Mouse (Mus musculus) T-cell, adult 2 months (primary cell): ENCODE measurements around the gene Ctsc.
"Not testable (repeated sequence)": the region's sequence is repeated elsewhere in the genome, so short reads cannot be mapped to it uniquely, and the experiment has no call there.

Experiments used
- DNase-seq: peaks from one replicate; pipeline ENCODE4 v3.0.0; 2022; ENCODE audit warnings: low spot score

Gene Ctsc

GRCm38 (mm10) chr7:88277858-88278627, at the start of gene Ctsc:
TSS of gene Ctsc (plus strand) at chr7:88278085.
- DNase-seq = peak; percentile 96

DNA sequence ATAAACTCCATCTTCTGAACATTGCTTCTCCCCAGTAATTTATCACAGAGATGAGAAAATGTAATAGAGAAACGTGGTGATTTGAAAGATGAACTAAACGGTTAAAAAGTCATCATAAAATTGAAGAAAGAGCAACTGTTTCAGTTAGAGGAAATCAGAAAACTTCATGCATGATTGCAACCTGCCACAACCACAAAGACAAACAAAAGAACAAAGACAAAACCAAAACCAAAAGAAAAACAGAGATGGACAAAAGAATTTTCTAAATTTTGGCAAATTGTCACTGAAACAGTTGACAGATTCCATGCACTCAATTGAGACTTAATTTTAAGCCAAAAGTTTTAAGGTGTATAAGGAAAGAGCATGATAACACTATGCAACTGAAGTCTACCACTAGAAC, 48.8 kb upstream of the Ctsc start:
- no peak for DNase-seq

DNA sequence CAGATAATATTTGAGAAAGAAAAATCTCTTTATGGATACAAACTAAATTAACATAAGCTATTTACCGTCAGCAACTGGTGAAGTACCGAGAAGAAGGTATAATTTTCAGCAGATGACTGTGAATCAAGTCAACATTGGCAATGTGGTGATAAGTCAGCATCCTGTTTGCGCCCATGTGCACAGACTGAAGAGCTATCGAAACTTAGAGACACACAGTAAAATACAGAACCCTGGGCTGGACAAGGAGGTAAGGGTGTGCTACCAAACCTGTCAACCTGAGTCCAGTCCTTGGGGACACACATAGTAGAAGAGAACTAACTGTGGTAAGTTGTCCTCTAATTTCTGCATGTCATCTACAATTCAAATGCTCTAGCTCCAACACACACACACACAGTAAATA, 47.8 kb upstream of the Ctsc start:
- no peak for DNase-seq

DNA sequence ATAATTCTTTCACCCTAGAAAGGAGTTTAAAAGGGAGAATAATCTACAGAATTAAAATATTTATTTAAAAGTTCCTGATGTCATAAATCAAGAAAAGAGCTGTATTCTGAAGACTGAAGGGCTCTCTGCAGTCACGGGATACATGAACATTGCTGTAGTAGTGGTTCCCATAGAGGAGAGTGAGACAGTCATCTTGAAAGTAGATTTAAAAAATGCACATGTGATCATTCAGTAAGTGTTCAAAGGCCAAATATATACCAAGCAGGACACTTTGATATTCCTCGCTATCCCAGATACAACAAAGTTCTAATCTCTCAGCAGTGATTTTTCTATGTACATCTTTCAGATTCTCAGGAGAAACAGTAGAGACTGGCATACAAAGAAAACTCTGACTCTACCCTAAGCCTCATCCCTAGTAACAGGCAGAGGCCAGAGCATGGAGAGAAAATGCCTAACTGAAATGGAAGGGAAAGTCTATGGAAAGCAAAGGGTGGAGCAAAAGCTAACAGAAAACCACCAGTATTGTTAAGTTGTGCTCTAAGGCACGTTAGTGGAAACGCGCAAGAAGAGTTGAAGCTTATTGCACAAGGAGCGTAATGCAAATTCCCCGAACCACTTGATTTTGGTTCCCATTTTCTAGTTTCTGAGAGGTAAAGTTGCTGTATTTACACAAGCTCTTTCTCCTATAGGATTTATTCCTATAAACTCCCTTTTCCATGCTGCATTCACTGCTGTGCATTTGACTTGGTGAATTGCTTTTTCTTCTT, 46.9 kb upstream of the Ctsc start:
- no peak for DNase-seq

- no peak for DNase-seq
Measured at GRCm38 (mm10) chr7:88243059-88243458, 34.8 kb upstream of the Ctsc start.

DNA sequence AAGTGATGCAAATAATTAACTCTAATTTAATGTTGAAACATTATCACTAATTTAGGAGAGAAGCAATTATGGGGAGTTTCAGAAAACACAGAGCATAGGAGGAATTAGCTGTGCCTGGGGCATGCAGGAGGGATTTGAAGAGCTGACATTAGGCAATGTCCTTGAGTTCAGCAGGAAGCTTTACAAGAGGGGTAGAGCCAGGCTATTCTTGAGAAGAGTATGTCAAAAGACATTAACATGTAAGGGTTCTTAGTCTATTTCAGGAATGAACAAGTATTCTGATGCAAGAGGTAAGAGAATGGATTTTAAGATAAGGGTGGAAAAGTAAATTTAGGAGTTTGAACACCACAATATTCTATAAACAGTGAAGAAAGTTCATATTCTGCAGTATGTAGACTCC, 33.4 kb upstream of the Ctsc start:
- no peak for DNase-seq

DNA sequence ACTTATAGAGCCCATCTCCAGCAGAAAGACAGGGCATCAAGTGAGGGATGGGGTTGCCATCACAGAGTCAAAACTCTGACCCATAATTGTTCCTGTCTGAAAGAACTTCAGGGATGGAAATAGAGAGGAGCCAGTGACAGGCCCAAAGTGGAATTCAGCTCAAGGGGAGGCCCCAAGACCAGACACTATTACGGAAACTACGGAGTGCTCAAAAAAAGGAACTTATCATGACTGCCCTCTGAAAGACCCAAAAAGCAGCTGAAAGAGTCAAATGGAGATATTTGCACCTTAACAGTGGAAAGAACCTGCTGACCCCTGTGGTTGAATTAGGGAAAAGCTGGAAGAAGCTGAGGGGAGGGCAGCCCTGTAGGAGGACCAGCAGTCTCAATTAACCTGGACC, 27.5 kb upstream of the Ctsc start:
- not testable (repeated sequence) for DNase-seq

- DNase-seq = no peak
Measured at GRCm38 (mm10) chr7:88251535-88251934, 26.4 kb upstream of the Ctsc start.

DNA sequence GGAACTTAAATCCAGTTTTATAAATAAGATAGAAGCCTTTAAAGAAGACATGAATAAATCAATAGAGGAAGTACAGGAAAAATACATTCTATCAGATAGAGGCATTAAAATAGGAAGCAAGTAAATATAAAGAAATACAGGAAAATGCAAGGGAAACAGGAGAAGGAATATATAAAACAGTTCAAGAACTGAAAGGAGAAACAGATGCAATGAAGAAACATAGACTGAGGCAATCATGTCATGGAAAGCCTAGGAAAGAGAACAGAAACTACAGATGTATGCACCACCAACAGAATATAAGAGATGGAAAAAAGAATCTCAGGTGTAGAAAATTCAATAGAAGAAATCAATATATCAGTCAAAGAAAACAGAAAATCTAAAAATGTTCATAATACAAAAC, 25.8 kb upstream of the Ctsc start:
- DNase-seq = no peak

- no peak for DNase-seq
Measured at GRCm38 (mm10) chr7:88254884-88255283, 23.0 kb upstream of the Ctsc start.

GRCm38 (mm10) chr7:88259155-88259925, 18.5 kb upstream of the Ctsc start:
- DNase-seq = no peak

DNA sequence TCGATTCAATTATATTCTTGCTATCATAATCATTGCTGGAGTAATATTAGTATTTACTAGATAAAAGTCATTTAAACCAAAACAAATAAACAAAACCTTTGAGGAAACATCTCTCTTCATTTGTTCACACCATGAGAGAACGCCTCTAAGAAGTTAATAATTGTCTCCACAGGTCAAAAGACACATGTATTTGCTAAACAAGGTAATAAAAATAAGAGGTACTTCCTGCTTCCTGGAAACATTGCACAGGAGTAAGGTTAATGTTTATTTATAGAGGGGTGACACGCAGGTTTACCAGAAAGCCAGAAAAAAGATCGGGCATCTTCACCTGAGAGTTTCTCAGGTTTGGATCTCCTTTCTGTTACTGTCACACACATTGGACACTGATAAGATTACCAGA, 16.1 kb upstream of the Ctsc start:
- DNase-seq = no peak

DNA sequence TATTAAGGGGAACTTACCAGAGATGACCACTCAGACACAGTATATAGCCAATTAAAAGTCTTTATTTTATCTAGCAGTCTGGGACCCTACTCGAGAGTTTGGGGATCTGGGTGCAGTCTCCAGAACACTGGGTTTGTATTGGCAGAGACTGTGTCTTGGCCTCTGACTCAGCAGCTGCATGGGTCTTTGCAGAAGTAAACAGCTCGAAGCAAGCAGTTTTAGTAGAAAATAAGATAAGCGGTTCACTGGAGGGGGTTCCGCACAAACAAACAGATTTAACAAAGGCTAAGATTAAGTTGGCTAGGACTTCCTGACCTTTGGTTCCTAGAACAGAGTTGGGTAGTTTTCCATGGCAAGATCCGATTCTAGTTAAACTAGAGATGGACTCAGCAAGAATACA, 13.0 kb upstream of the Ctsc start:
- no peak for DNase-seq

DNA sequence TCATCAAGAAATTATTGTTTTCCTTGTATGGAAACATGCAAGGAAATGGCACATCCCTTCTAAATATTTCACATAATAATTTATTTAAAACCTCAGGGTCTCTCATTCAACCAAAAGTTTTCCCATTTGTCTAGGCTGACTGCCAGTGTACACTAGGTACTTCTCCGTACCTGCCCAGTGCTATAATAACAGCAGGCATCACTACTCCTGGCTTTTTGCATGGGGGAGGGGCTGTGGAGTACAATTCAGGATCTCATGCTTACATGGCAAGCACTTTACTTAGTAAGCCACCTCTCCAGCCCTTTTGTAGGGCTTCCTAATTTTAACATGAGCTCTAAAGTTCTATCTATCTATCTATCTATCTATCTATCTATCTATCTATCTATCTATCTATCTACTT, 8.0 kb upstream of the Ctsc start:
- no peak for DNase-seq

DNA sequence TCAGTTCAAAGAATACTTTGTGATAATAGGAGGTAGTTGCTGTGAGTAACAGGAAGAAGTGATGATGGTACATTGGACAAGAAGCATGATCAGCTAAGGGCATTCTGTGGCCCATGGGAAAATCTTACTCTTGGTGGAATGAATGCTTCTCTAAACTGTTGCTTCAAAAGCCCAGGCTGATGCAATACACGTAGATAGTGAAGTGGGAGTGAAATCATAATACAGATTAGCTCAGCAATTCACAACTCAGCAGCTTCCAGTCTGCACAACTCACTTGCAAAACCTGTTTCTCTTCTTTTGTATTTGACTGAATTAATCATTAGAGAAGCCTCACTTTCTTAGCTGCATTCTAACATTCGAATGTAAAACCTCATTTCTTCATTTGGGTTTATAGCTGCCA, 6.4 kb upstream of the Ctsc start:
- no peak for DNase-seq

DNA sequence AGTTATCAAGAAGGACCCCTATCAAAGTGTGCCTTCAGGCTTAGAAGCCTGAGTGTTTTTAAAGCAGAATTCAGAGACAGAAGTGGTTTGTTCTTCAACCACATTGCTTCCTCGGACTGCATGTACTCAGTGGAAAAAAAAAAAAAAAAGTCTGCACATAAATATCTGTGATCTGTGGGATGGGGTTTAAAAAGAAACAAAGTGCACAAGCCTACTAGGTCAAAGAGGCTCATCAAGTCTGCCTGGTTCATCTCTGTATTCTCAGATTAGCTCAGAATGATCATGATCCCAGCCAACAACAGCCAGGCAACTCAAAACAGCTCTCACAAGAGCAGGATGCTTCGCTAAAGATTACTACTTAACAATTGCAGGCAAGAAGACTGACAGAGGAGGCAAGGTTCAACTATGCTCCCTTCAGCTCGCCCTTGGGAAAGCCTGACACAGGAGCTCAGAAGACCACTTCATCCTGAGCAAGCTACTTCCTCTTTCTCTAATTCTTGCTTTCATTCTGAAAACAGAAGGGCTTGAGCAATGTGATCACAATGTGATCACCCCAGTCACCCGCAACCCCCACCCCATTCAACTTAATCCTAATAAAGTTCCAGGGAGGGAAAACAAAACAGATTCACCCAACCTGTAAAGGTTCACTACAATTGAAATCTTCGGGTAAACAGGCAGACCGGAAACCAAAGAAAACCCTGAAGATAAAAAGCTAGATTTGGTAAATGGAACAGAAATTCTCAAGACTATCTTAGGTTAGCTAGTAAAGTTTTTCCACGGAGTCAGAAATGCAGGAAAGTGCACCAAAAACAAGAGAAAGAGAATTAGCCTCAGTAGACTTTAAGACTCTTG, 745 bp upstream of the Ctsc start:
- peak; percentile 22 for DNase-seq

DNA sequence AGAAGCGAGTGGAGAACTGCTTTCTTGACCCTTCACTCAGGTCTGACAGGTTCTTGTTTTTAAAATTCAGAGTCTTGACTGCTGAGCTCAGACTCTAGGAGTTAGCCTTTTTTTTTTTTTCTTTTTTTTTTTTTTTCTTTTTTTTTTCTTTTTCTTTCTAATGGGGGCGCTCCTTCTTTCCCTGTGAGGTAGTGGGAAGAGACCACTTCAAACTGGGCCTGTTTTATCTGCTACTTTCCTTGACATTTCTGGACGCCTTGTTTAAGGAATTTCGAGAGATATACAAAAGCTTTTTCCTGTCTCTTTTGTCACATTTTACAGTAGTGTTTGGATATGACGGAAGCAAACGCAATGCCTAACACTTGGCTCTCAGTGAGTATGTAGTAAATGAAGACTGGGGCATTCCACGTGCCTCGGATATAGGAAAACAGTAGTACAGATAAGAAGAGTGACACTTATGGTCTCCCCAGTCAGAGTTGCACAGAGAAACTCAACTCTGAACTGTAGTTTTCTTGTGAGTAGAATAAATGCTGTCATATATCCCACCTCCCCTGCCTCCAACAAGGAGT, 827 bp downstream of the Ctsc start:
- no peak for DNase-seq

DNA sequence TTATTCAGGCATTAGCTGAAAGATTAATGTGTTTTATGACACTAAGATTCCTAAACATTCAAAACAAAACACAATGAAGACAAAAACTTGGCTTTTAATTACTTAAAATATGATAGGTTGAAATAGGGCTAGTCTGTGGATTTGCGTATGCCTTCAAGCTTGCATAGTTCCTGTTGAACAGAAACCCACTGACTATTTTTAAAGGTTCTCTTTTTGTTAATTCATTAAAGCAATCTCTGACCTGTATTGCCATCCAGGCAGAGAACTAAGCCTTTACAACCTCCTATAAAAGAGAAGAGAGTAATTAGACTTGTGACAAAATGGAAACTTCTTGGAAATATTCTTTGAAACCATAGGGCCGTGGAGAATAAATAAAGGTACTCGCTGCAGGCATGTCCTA, 7.4 kb downstream of the Ctsc start:
- DNase-seq = no peak

- DNase-seq = no peak
Measured at GRCm38 (mm10) chr7:88291036-88291435, 13.2 kb downstream of the Ctsc start.

GRCm38 (mm10) chr7:88292044-88292443, 14.2 kb downstream of the Ctsc start:
- no peak for DNase-seq

DNA sequence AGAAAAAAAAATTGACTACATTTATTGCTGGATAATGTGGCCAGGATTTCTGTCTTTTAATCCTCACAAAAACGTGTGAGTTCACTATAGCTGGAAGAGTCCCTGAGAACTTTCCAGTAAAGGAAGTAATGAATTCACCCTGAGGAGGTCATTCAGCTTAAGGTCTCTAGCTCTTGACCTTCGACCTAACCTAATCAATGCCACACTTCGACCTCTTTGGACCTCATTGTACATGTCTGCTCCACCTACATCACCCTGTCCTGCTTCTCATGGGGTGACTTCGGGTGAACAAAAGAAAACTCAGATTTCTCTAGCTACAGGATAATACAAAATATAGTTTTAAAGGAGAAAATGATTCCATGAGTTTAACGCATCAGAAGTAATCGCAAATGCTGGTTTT, 16.0 kb downstream of the Ctsc start:
- no peak for DNase-seq

- no peak for DNase-seq
Measured at GRCm38 (mm10) chr7:88295989-88296388, 18.1 kb downstream of the Ctsc start.
